Mouse (Mus musculus): ENCODE data around the gene Tbl1xr1. TPM values are rescaled to one million over a fixed set of nuclear protein-coding genes. Genes with fewer than 3 reads are reported as not detected.

The Tbl1xr1 gene
- total RNA-seq, 4 experiments from 2014 or later = 123 to 141 (median 137) TPM

DNA sequence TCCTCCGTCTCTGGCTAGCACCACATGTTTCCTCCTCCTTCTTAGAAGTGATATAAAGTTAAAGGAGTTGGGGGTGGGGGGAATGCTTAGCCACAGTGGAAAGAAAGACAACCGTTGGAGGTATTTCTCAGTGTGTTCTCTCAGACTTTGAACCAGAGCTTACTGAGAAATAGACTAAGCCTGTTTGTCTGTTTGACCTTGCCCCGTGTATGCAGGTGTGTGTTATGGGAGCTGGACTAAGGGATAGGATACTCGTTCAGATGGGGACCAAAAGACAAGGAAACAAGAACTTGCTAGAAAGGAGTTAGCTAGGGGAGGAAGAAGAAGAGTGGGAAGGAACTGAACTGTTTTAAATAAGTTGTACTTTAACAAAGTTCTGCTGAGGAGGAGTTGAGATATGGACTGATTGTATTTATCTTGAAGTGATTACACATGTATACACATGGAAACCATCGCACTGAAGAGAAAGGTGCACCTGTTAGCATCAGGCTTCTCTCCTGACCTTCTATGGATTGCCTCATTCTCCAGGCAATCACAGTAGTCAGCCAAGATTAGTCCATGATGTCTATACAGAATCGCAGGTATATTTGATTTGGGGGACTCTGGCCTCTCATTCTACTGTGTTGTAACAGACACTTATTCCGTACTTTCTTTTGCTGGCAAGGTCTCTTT is 117.9 kb downstream of the Tbl1xr1 start:
- DNase-seq (ENCODE audit: low spot score in 2 of 2) = no peak

DNA sequence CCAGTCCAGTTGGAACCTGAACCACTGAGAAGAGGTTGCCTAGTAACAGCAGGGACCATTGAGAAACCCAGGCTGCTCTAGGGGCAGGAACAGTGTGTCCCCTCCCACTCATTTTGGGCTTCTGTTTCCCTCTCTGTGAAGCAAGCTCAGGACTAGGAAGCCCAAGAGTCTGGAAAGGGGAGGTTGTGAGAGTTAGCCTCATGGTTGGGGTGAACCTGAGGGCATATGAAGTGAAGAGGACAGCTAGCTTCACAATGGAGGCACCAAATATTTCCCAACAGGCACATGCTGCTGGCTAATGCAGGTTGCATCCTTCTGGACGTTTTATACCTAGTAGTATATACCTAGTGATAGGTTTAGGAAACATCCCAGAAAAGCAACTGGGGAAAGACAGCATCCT is 122.3 kb downstream of the Tbl1xr1 start:
- DNase-seq (ENCODE audit: low spot score in 2 of 2) = no peak

DNA sequence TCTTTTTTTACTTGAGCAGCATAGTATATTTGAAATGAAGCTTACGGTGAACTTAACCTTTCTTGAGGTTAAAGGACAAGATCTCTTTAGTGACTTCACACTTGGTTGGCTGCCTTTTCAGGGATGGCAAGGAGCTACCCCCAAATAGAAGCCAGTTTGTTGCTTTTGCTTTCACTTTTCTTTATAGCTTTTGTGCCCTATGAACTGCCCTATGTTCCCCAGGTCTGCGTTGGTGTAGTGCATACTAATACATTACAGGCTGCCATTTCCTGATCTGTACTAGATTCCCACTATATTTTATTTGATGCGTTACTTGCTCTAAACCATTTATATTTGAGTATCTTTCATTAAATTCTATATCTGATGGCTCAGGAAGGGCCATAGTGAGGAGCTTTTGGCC is 127.7 kb downstream of the Tbl1xr1 start:
- DNase-seq (ENCODE audit: low spot score in 2 of 2) = no peak

DNA sequence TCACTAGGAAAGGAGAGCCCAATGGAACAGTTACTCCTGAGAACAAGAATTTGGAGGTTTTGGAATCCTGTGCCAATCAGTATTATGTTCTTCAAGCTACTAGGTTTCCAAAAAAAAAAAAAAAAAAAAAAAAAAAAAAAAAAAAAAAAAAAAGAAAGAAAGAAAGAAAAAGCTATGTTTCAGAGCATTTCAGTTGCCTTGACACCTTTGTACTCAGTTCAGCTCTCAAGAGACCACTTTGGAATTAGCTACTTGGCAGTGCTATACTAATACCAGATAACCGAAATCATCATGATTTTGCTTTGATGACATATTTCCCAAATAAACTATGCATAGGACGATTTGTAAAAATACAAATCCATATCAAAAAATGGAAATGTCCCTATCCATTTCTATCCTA is 145.1 kb downstream of the Tbl1xr1 start:
- DNase-seq (ENCODE audit: low spot score in 2 of 2) = no peak

DNA sequence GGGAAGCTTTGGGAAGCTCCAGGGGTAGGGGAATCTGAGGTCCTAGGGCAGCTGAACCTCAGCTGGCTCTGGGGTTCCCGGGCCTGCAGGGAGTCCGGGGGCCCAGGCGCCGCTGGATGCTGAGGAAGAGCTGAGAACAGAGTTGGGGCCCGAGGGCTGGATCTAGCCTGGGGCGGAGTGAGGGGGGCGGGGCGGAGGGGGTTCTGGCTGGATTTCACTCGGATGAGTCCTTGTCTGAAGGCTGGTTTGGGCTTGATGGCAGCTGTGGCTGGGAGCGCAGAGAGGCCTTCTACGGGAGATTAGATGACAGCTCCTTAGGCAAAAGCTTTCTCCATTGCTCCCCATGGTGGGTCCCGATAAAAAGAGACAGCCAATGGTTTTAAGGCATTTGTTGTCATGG is 145.9 kb downstream of the Tbl1xr1 start:
- DNase-seq (ENCODE audit: low spot score in 2 of 2) = no peak

DNA sequence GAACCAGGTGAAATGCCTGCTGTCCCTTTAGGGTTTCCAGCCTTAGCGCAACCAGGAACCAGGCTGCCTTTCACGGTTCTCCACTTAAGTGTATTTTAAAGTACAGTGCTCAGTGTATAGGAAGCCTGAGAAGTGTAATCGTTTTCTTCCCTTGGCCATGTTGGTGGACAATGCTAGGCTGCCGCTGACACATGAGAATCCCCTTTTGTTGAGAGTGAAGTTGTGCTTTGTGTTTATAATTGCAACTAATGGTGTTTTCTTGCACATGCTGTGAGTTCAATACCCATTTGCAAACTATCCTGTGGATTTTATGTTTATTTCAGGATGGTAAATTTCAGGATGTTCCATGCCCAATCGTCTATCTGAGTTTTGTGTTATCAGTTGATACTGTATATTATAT is 146.6 kb downstream of the Tbl1xr1 start:
- DNase-seq (ENCODE audit: low spot score in 2 of 2) = no peak

DNA sequence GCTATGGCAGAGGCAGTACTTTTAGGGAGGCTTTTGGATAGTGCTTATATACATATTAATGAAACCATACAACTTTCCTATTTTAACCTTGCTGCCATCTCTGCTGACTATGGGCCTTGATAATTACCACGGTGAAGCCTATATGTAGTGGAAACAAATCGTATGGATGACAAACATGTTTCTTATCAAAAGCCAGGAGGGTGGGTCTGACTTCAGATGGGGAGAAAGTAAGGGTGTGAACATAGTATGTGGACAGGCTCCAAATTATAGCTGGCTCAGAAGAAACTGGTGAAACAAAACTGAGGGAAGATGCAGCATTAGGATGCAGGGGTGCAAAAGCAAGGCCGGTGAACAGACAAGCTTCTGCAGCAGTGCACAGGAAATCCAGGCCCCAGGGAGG is 151.6 kb downstream of the Tbl1xr1 start:
- no peak for DNase-seq (ENCODE audit: low spot score in 2 of 2)

DNA sequence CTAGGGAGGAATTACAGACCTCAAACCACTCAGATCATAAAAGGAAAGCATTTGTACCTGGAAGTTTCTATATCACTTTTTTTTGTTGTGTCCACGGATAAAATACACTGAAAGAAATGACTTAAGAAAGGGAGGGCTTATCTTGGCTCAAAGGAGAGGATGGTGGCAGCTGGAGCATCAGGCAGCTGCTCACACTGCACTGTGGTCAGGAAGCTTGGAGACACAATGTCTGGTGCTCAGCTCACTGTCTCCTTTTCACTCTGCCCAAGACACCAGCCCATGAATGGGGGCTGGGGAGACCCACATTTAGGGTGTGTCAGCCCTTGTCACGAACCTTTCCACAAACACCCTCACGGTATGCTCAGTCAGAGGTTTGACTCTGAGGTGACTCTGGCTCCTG is 154.2 kb downstream of the Tbl1xr1 start:
- no peak for DNase-seq (ENCODE audit: low spot score in 2 of 2)

DNA sequence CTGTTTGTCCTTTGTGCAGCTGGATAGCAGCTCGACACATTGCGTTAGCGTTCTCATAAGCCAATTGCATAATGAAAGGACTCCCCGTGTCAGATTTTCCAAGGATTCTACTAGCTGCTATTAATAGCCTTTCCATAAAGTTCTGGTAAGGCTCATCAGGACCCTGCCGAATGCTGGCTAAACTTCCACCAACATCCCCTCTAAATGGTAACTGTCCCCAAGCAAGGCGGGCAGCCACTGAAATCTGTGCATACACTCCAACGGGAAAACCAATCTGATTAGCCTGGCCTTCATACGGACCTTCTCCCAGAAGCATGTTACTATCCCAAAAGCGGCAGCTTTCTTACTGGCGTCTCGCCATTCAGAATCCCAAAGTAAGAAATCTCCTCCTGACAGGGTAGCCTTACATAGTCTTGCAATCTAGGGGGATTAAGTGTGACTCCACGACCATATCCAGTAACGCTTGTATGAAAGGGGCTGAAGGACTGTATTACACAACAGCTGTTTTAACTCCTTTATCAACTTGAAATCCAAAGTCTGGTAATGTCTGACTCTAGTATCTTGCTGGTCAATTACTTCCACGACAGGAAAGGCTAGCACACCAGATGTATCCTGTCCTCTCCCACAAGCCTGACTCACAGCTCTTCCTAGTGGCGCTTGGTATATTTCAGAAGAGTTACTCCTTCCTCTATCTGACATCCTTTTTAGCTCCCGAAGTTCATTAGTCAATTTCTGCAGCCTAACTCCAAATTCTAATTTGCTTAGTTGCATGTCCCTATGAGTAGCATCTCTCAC is 161.9 kb downstream of the Tbl1xr1 start:
- no peak for DNase-seq (ENCODE audit: low spot score in 2 of 2)

All from left cerebral cortex, adult 8-10 months (tissue).